Mouse (Mus musculus): Measurements from ENCODE around the gene Hmox1.

- TF ChIP-seq CTCF (IDR thresholded peaks at IDR 0.05; ENCODE audit: control insufficient read depth, insufficient read depth, insufficient replicate concordance, low read depth, low read length) (no peak), POLR2A (IDR thresholded peaks at IDR 0.05; ENCODE audit: control insufficient read depth, low read depth, low read length) (no peak)
Measured at GRCm38 (mm10) chr8:75118505-75118904, 25.1 kb downstream of the Hmox1 start.
